ENCODE assay signal across 12 mouse cellular contexts in genomic region chr5:103620301-103620973, GRCm38 (mm10). TPM values are rescaled to one million over a fixed set of nuclear protein-coding genes. Genes with fewer than 3 reads are reported as not detected.
DNase-seq lines count a peak whose midpoint lies in the region; ATAC-seq and TF ChIP-seq lines count a peak whose summit lies in the region.
"Had no signal": no experiment of that assay in that cellular context is flagged by ENCODE, and none has a peak within 500 bp of the region (broad histone marks: within the 10 kb centered on the region; RNA-seq: fewer than 3 reads in every experiment).

No protein-coding gene starts in this region.

- no peaks in the 10 kb centered on the region for H3K36me3 ChIP-seq in kidney, embryonic 14.5 days (ENCODE audit: control insufficient read depth, insufficient read depth, low read length)
- no peaks in the 10 kb centered on the region for H3K36me3 ChIP-seq in myocyte (ENCODE audit: control insufficient read depth, insufficient read depth)
- H3K36me3 ChIP-seq: embryonic facial prominence, embryonic 12.5 days; G1E; liver, embryonic 13.5 days; neural tube, embryonic 12.5 days had no signal

- no peak for ATAC-seq in kidney, embryonic 14.5 days (ENCODE audit: low FRiP score, low TSS enrichment)

- no peak overlapping the region for H3K9ac ChIP-seq in kidney, embryonic 14.5 days (ENCODE audit: low read depth, low read length)
- H3K9ac ChIP-seq: embryonic facial prominence, embryonic 12.5 days; liver, embryonic 13.5 days; neural tube, embryonic 12.5 days had no signal

- intact Hi-C loops in left cerebral cortex, postnatal 4 days (cut with DNase I), result no loop called here

- TF ChIP-seq CTCF in embryonic fibroblast, embryonic 13.5 days (IDR thresholded peaks at IDR 0.05; ENCODE audit: borderline replicate concordance, insufficient read depth, low read length), result no peak

- H3ac ChIP-seq in myocyte (ENCODE audit: control insufficient read depth, insufficient read length), result no peak overlapping the region

- H3K4me1 ChIP-seq in kidney, embryonic 14.5 days (ENCODE audit: control insufficient read depth, insufficient read depth, low read length), result no peaks in the 10 kb centered on the region
- peaks cover 7% of the 10 kb centered on the region for H3K4me1 ChIP-seq in embryonic fibroblast, embryonic 13.5 days (ENCODE audit: control insufficient read depth, insufficient read depth, low read length)
- H3K4me1 ChIP-seq: embryonic facial prominence, embryonic 12.5 days; liver, embryonic 13.5 days; neural tube, embryonic 12.5 days had no signal

- no peak overlapping the region for H3K4me3 ChIP-seq in kidney, embryonic 14.5 days (ENCODE audit: low read length)
- H3K4me3 ChIP-seq in embryonic fibroblast, embryonic 13.5 days (ENCODE audit: insufficient read depth, low read length), result no peak overlapping the region
- no peak overlapping the region for H3K4me3 ChIP-seq in myocyte
- H3K4me3 ChIP-seq: embryonic facial prominence, embryonic 12.5 days; liver, embryonic 13.5 days; neural tube, embryonic 12.5 days had no signal

- no peak overlapping the region for H3K4me2 ChIP-seq in kidney, embryonic 14.5 days (replicated peaks; ENCODE audit: low read depth, low read length)
- peak overlapping the region; percentile 59 for H3K4me2 ChIP-seq in myocyte (ENCODE audit: low read depth)
- H3K4me2 ChIP-seq: embryonic facial prominence, embryonic 12.5 days; liver, embryonic 13.5 days; neural tube, embryonic 12.5 days had no signal

- no peaks in the 10 kb centered on the region for H3K79me2 ChIP-seq in myocyte (ENCODE audit: control insufficient read depth, insufficient read depth)

- peak; percentile 50 for DNase-seq in kidney, postnatal 10 days
- peak; percentile 56 for DNase-seq in heart, postnatal 4 days
- DNase-seq in thymus, postnatal 4 days, result no peak
- no peak for DNase-seq in cerebellum, postnatal 36 days
- DNase-seq in left cerebral cortex, postnatal 4 days, result no peak
- DNase-seq: liver, embryonic 13.5 days had no signal

- H3K27me3 ChIP-seq in kidney, embryonic 14.5 days (ENCODE audit: control insufficient read depth, insufficient read depth, low read length), result no peaks in the 10 kb centered on the region
- no peaks in the 10 kb centered on the region for H3K27me3 ChIP-seq in myocyte (ENCODE audit: control insufficient read depth, insufficient read depth, insufficient read length)
- H3K27me3 ChIP-seq: embryonic facial prominence, embryonic 12.5 days; liver, embryonic 13.5 days; neural tube, embryonic 12.5 days had no signal

- whole genome bisulfite sequencing in kidney, embryonic 14.5 days, result 76% methylated on average over 12 of the region's 12 CpGs

- no peak overlapping the region for H3K27ac ChIP-seq in kidney, embryonic 14.5 days (ENCODE audit: low read depth, low read length)
- H3K27ac ChIP-seq in embryonic fibroblast, embryonic 13.5 days (ENCODE audit: insufficient read depth, low read length), result peak overlapping the region; percentile 78
- H3K27ac ChIP-seq: embryonic facial prominence, embryonic 12.5 days; liver, embryonic 13.5 days; neural tube, embryonic 12.5 days had no signal

- H3K9me3 ChIP-seq in kidney, embryonic 14.5 days (ENCODE audit: control insufficient read depth, low read length), result no peaks in the 10 kb centered on the region
- H3K9me3 ChIP-seq: embryonic facial prominence, embryonic 12.5 days; liver, embryonic 13.5 days; neural tube, embryonic 12.5 days had no signal

- TF ChIP-seq POLR2A in embryonic fibroblast, embryonic 13.5 days (IDR thresholded peaks at IDR 0.05; ENCODE audit: low read depth, low read length), result no peak
- TF ChIP-seq POLR2A in myocyte (IDR thresholded peaks at IDR 0.05; ENCODE audit: insufficient read length, low read depth), result no peak

TF ChIP-seq in myocyte, 11 proteins besides CTCF, POLR2A, EP300 and RAD21:
- TF ChIP-seq E2F4 (IDR thresholded peaks at IDR 0.05; ENCODE audit: insufficient read depth) (no peak), USF1 (IDR thresholded peaks at IDR 0.05; ENCODE audit: low read depth) (peak; percentile 74), MAX (IDR thresholded peaks at IDR 0.05; ENCODE audit: low read depth) (peak; percentile 11)

RNA-seq across cellular contexts. Expression of gene Slc10a6, which starts 8.8 kb away (rescaled TPM):
- 0.20 TPM in 1 of 2 replicates, not detected in the other for polyA plus RNA-seq in kidney, embryonic 14.5 days (2014; fragmentation: Nextera tagmentation; extraction: Ambion mirVana)
- polyA plus RNA-seq in embryonic fibroblast, embryonic 13.5 days (2011; ENCODE audit: insufficient read length, low read depth, missing spikeins), result not detected in 2 replicates
- 1 to 10 TPM; 1.4 to 1.6 TPM for total RNA-seq in heart, postnatal 4 days (2021)
- 0.04 TPM for polyA plus RNA-seq in myocyte (2012; fragmentation: generic; extraction: Trizol)
- total RNA-seq in left cerebral cortex, postnatal 4 days (2021), result not detected
- polyA plus RNA-seq: G1E; liver, embryonic 13.5 days had no signal

RNA-seq across cellular contexts. Expression of gene 1700016H13Rik, which starts 35.4 kb away (rescaled TPM):
- polyA plus RNA-seq in kidney, embryonic 14.5 days (2014; fragmentation: Nextera tagmentation; extraction: Ambion mirVana), result 0.13 and 0.26 TPM in 2 replicates
- polyA plus RNA-seq in embryonic fibroblast, embryonic 13.5 days (2011; ENCODE audit: insufficient read length, low read depth, missing spikeins), result not detected in 2 replicates
- total RNA-seq in heart, postnatal 4 days (2021), result under 1 TPM in 1 of 2 experiments, not detected in 1; 0.33 TPM
- polyA plus RNA-seq in myocyte (2012; fragmentation: generic; extraction: Trizol), result not detected
- under 1 TPM in 1 of 2 experiments, not detected in 1; 0.24 TPM for total RNA-seq in left cerebral cortex, postnatal 4 days (2021)
- total RNA-seq: G1E had no signal
- polyA plus RNA-seq: G1E had no signal

Comparison
In these comparisons a context has a peak if more than half of its experiments do, and no peak if none do; other contexts are left out.
1. DNase-seq: peak in kidney, postnatal 10 days (single experiment) and heart, postnatal 4 days (single experiment); none in thymus, postnatal 4 days (single experiment), cerebellum, postnatal 36 days (0 of 2) and left cerebral cortex, postnatal 4 days (single experiment).